Mouse (Mus musculus) forebrain, embryonic 15.5 days (tissue): Measurements from ENCODE around the gene Tmtc2. TPM values are rescaled to one million over a fixed set of nuclear protein-coding genes. Genes with fewer than 3 reads are reported as not detected.

ENCODE experiments used
- ATAC-seq: fragments of 200-750 bp; cut with Nextera tagmentation; replicated peaks from 2 replicates; pipeline ENCODE4 v1.8.0; 2017; ENCODE audit warnings: mild to moderate bottlenecking, moderate TSS enrichment, moderate library complexity
- H3K27ac ChIP-seq: fragments of 300-500 bp; sonication (generic); replicated peaks from 2 replicates; pipeline ENCODE4 v1.5.1; 2015; ENCODE audit warnings: mild to moderate bottlenecking, inconsistent platforms
- H3K27me3 ChIP-seq: fragments of 300-500 bp; sonication (generic); 2 replicates; pipeline ENCODE4 v1.6.1; 2015; ENCODE audit warnings: inconsistent platforms
- H3K36me3 ChIP-seq: fragments of 300-500 bp; sonication (generic); 2 replicates; pipeline ENCODE4 v1.6.1; 2015; ENCODE audit warnings: mild to moderate bottlenecking, inconsistent platforms
- H3K4me1 ChIP-seq: fragments of 300-500 bp; sonication (generic); 2 replicates; pipeline ENCODE4 v1.6.1; 2015; ENCODE audit warnings: inconsistent platforms
- H3K4me2 ChIP-seq: fragments of 300-500 bp; sonication (generic); replicated peaks from 2 replicates; pipeline ENCODE4 v1.6.1; 2015; ENCODE audit warnings: mild to moderate bottlenecking, inconsistent platforms
- H3K4me3 ChIP-seq: fragments of 300-500 bp; sonication (generic); 2 replicates; pipeline ENCODE4 v1.5.1; 2015; ENCODE audit warnings: mild to moderate bottlenecking, inconsistent platforms
- H3K9ac ChIP-seq: fragments of 300-500 bp; sonication (generic); replicated peaks from 2 replicates; pipeline ENCODE4 v1.6.1; 2015; ENCODE audit warnings: mild to moderate bottlenecking, inconsistent platforms
- H3K9me3 ChIP-seq: fragments of 300-500 bp; sonication (generic); 2 replicates; pipeline ENCODE4 v1.6.1; 2016; ENCODE audit warnings: inconsistent platforms
- WGBS: fragments of 180-500 bp; shearing (Covaris S2); methylation state at CpG from one replicate; pipeline ENCODE4 v1.1.7; 2015; ENCODE audit warnings: mixed read lengths; 5-methylcytosine and 5-hydroxymethylcytosine counted together
- polyA plus RNA-seq: library from polyadenylated mRNA; unstranded; fragments of >200 nt; fragmentation: Nextera tagmentation; extraction: Ambion mirVana; gene quantifications from 2 replicates; pipeline ENCODE4 v1.2.1, GENCODE M21; 2015

Gene Tmtc2
- polyA plus RNA-seq, 1 experiment from 2014 or later, result 7.5 TPM

DNA sequence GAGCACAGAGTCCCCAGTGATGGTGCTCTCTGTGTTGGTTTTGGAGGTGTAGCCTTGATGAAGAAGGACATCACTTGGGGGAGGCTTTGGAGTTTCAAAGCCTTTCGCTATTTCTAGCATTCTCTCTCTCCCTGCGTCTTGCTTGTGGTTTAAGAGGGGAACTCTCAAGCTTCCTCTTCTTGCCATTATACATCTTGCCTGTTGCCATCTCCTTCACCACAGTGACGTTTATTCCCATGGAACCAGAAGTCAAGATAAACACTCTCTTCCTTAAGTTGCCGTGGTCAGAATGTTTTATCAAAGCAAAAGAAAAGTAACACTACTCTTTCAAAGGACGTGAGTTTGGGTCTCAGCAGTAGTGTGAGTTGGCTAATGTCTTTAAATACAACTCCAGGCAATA is 387.6 kb downstream of the Tmtc2 start:
- H3K9me3 ChIP-seq, result no peaks in the 10 kb centered on the region
- no peak overlapping the region for H3K4me2 ChIP-seq
- H3K9ac ChIP-seq, result no peak overlapping the region
- no peak for ATAC-seq
- no peak overlapping the region for H3K4me3 ChIP-seq
- no peaks in the 10 kb centered on the region for H3K36me3 ChIP-seq
- H3K4me1 ChIP-seq, result no peaks in the 10 kb centered on the region
- no peaks in the 10 kb centered on the region for H3K27me3 ChIP-seq
- H3K27ac ChIP-seq, result no peak overlapping the region
- 94% methylated on average over 5 of the region's 5 CpGs for WGBS

DNA sequence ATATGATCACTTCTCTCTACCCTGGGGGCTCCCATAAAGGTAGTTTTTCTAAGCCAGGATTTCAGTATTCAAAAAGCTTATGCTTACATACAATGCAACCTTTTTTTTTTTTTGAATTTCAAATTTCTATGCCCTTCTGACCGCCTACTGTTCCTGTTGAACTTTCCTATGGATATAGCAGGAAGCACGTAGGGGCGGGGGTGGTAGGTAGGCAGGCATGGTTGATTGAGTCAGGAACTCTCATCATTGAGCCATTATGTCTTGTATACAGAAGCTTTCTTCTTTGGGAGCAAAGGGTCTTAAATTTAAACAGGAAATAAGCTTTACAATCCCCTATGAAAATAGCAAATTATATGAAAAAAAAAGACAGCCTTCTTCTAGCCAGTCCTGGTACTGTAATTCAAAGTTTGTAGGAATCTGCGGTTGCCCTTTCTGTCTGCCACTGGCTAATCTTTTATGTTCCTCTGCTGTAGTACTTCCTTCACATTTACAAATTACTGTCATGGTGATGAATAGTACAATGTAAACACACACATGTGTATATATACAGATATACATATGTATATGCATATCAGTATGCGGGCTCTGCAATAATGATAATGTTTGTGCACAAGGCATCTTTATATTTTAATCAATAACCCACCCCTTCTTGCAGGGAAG is 405.7 kb downstream of the Tmtc2 start:
- Histone ChIP-seq H3K4me2 (no peak overlapping the region), H3K4me1 (no peaks in the 10 kb centered on the region), H3K4me3 (no peak overlapping the region), H3K9me3 (no peaks in the 10 kb centered on the region), H3K36me3 (no peaks in the 10 kb centered on the region), H3K9ac (no peak overlapping the region), H3K27me3 (no peaks in the 10 kb centered on the region), H3K27ac (no peak overlapping the region)
- ATAC-seq, result no peak
- 76% methylated on average over 5 of the region's 5 CpGs for WGBS

DNA sequence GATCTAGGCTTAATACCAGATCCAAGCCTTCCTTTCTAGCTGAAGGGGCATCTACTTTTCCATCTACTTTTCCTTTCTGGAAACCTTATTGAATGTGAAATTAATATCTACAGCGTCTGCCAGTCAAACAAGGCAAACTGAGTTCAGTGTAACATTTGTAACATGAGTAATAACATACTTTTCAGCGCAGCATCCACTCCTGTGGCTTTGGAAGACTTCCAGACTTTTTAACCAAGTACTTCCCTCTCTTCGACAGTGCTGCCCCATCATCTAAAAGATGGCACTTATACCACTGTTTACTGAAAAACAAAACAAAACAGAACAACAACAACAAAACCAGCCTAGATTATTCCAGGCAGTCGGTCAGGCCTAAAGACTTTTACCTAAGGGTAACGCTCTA is 409.0 kb downstream of the Tmtc2 start:
- Histone ChIP-seq H3K36me3 (no peaks in the 10 kb centered on the region), H3K4me1 (no peaks in the 10 kb centered on the region), H3K27ac (no peak overlapping the region), H3K4me2 (no peak overlapping the region), H3K4me3 (no peak overlapping the region), H3K27me3 (no peaks in the 10 kb centered on the region), H3K9ac (no peak overlapping the region), H3K9me3 (no peaks in the 10 kb centered on the region)
- no peak for ATAC-seq
- WGBS, result 83% methylated on average over 5 of the region's 5 CpGs

DNA sequence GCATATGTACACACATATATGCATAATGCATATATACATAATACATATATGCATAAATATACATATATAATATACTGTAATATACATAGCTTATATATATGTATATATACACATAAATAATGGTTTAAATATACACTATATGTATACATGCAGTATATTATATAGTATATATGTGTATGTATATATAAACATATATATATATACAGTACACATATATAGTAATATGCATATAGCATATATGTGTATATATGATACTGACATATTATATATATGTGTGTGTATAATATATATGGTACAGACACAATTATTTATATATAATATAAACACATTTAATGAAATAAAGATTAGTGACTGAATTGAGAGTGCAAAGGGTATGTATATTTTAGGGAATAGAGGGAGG is 420.5 kb downstream of the Tmtc2 start:
- no peaks in the 10 kb centered on the region for H3K27me3 ChIP-seq
- H3K36me3 ChIP-seq, result no peaks in the 10 kb centered on the region
- no peak for ATAC-seq
- no peak overlapping the region for H3K9ac ChIP-seq
- H3K4me2 ChIP-seq, result no peak overlapping the region
- H3K4me3 ChIP-seq, result no peak overlapping the region
- no peaks in the 10 kb centered on the region for H3K4me1 ChIP-seq
- no peak overlapping the region for H3K27ac ChIP-seq
- no peaks in the 10 kb centered on the region for H3K9me3 ChIP-seq

DNA sequence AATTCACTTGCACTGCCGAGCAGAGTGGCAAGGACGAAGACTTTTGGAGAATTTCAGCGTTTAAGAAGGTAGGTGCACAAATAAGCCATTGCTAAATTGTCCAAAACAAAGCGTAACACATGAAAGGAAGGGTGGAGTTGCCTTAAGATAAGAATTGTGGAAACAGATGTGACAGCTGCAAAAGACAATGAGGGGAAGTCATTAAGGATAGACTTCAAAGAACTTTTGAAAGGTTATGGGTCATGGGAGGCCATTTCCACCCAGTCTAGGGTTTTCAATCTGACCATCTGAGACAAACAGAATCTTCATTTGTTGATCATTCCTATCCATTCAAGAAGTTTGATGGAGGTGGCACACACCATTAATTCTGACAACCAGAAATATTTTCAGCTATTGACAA is 429.9 kb downstream of the Tmtc2 start:
- H3K4me2 ChIP-seq, result no peak overlapping the region
- no peak for ATAC-seq
- H3K9me3 ChIP-seq, result no peaks in the 10 kb centered on the region
- H3K36me3 ChIP-seq, result no peaks in the 10 kb centered on the region
- no peaks in the 10 kb centered on the region for H3K27me3 ChIP-seq
- no peak overlapping the region for H3K9ac ChIP-seq
- WGBS, result 77% methylated on average over 4 of the region's 4 CpGs
- no peak overlapping the region for H3K27ac ChIP-seq
- no peak overlapping the region for H3K4me3 ChIP-seq
- H3K4me1 ChIP-seq, result no peaks in the 10 kb centered on the region

DNA sequence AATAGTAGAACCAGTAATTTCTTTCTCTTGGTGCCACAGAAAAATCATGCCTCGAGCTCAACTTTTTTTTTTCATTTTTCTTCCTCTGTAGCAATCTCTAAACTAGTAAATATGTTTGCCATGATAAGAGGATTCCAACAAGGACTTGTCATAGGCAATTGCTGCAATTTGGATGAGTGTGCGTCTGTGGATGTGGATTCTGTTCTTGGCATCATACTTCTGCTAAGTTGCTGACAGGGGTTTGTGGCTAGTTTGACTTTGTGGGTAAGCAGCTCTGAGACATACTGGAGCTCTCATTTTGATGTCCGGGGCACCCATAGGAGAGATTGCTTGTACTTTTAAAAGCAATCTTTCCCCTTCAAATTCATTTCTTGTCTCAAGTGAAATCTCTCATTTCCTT is 432.1 kb downstream of the Tmtc2 start:
- no peaks in the 10 kb centered on the region for H3K36me3 ChIP-seq
- no peaks in the 10 kb centered on the region for H3K4me1 ChIP-seq
- no peak overlapping the region for H3K9ac ChIP-seq
- WGBS, result 87% methylated on average over 3 of the region's 3 CpGs
- no peaks in the 10 kb centered on the region for H3K9me3 ChIP-seq
- H3K4me2 ChIP-seq, result no peak overlapping the region
- no peak overlapping the region for H3K4me3 ChIP-seq
- no peaks in the 10 kb centered on the region for H3K27me3 ChIP-seq
- no peak for ATAC-seq
- no peak overlapping the region for H3K27ac ChIP-seq
